Mouse (Mus musculus) intestine, postnatal 0 days (tissue): ENCODE measurements around the gene Rbl2. TPM values are rescaled to one million over a fixed set of nuclear protein-coding genes. Genes with fewer than 3 reads are reported as not detected.

Experiments
- ATAC-seq: fragments of 200-750 bp; cut with Nextera tagmentation; 2 replicates; pipeline ENCODE4 v1.8.0; 2017; ENCODE audit warnings: mild to moderate bottlenecking, moderate TSS enrichment, moderate library complexity
- H3K27ac ChIP-seq: fragments of 300-500 bp; sonication (generic); 2 replicates; pipeline ENCODE4 v1.5.1; 2014; ENCODE audit warnings: mild to moderate bottlenecking, low read depth, low read length, moderate library complexity
- H3K27me3 ChIP-seq: fragments of 300-500 bp; sonication (generic); replicated peaks from 2 replicates; pipeline ENCODE4 v1.6.1; 2014; ENCODE audit warnings: low read length, mixed read lengths; ENCODE audit not compliant: control insufficient read depth, insufficient read depth
- H3K36me3 ChIP-seq: fragments of 300-500 bp; sonication (generic); 2 replicates; pipeline ENCODE4 v1.6.1; 2014; ENCODE audit warnings: mild to moderate bottlenecking, moderate library complexity; ENCODE audit not compliant: control insufficient read depth, insufficient read depth
- H3K4me1 ChIP-seq: fragments of 300-500 bp; sonication (generic); replicated peaks from 2 replicates; pipeline ENCODE4 v1.6.1; 2014; ENCODE audit warnings: antibody characterized with exemption, low read length, mixed read lengths; ENCODE audit not compliant: control insufficient read depth, insufficient read depth
- H3K4me2 ChIP-seq: fragments of 300-500 bp; sonication (generic); replicated peaks from 2 replicates; pipeline ENCODE4 v1.6.1; 2014; ENCODE audit warnings: low read depth, mild to moderate bottlenecking, moderate library complexity
- H3K4me3 ChIP-seq: fragments of 300-500 bp; sonication (generic); 2 replicates; pipeline ENCODE4 v1.5.1; 2014; ENCODE audit warnings: low read depth, low read length
- H3K9ac ChIP-seq: fragments of 300-500 bp; sonication (generic); 2 replicates; pipeline ENCODE4 v1.6.1; 2014; ENCODE audit warnings: mild to moderate bottlenecking, low read depth, low read length
- H3K9me3 ChIP-seq: fragments of 300-500 bp; sonication (generic); 2 replicates; pipeline ENCODE4 v1.6.1; 2016; ENCODE audit warnings: mixed run types; ENCODE audit not compliant: control insufficient read depth
- CTCF ChIP-seq: sonication (generic); IDR thresholded peaks from 2 replicates; pipeline ENCODE4 v1.5.1; 2016; ENCODE audit warnings: low read depth, mild to moderate bottlenecking, control low read depth, antibody characterized with exemption, moderate library complexity
- WGBS: fragments of 180-500 bp; shearing (Covaris S2); extraction: QIAGEN DNeasy Blood & Tissue Kit; methylation state at CpG from one replicate; pipeline ENCODE4 v1.1.7; 2014; 5-methylcytosine and 5-hydroxymethylcytosine counted together
- polyA plus RNA-seq: library from polyadenylated mRNA; unstranded; fragments of >200 nt; fragmentation: Nextera tagmentation; extraction: Ambion mirVana; gene quantifications from 2 replicates; pipeline ENCODE4 v1.2.1, GENCODE M21; 2015

Rbl2 gene
- polyA plus RNA-seq, 1 experiment from 2014 or later: 6.5 TPM

GRCm38 (mm10) chr8:91089601-91090000 is 19.7 kb downstream of the Rbl2 start:
- 82% methylated on average over 2 of the region's 2 CpGs for WGBS
- H3K27me3 ChIP-seq: no peaks in the 10 kb centered on the region
- no peak overlapping the region for H3K4me2 ChIP-seq
- H3K9me3 ChIP-seq: no peaks in the 10 kb centered on the region
- no peak overlapping the region for H3K9ac ChIP-seq
- peaks cover 60% of the 10 kb centered on the region for H3K36me3 ChIP-seq
- TF ChIP-seq CTCF: no peak
- H3K27ac ChIP-seq: no peak overlapping the region
- no peak overlapping the region for H3K4me3 ChIP-seq
- ATAC-seq: no peak
- H3K4me1 ChIP-seq: no peaks in the 10 kb centered on the region

- Histone ChIP-seq H3K4me3 (no peak overlapping the region), H3K9me3 (no peaks in the 10 kb centered on the region), H3K4me1 (no peaks in the 10 kb centered on the region), H3K27me3 (no peaks in the 10 kb centered on the region), H3K27ac (no peak overlapping the region), H3K36me3 (peaks cover 58% of the 10 kb centered on the region), H3K9ac (no peak overlapping the region), H3K4me2 (no peak overlapping the region)
- ATAC-seq: no peak
- 50% methylated on average over 5 of the region's 5 CpGs for WGBS
- no peak for TF ChIP-seq CTCF
Observed at GRCm38 (mm10) chr8:91094135-91094534, 24.3 kb downstream of the Rbl2 start.

GRCm38 (mm10) chr8:91098106-91098505 is 28.2 kb downstream of the Rbl2 start:
- no peaks in the 10 kb centered on the region for H3K9me3 ChIP-seq
- no peaks in the 10 kb centered on the region for H3K4me1 ChIP-seq
- WGBS: 89% methylated on average over 6 of the region's 6 CpGs
- no peak for ATAC-seq
- TF ChIP-seq CTCF: no peak
- peaks cover 50% of the 10 kb centered on the region for H3K36me3 ChIP-seq
- H3K4me2 ChIP-seq: no peak overlapping the region
- no peak overlapping the region for H3K9ac ChIP-seq
- H3K27ac ChIP-seq: no peak overlapping the region
- H3K27me3 ChIP-seq: no peaks in the 10 kb centered on the region
- no peak overlapping the region for H3K4me3 ChIP-seq

- H3K9me3 ChIP-seq: no peaks in the 10 kb centered on the region
- no peak overlapping the region for H3K9ac ChIP-seq
- H3K27me3 ChIP-seq: no peaks in the 10 kb centered on the region
- H3K4me3 ChIP-seq: no peak overlapping the region
- no peak for TF ChIP-seq CTCF
- H3K4me1 ChIP-seq: no peaks in the 10 kb centered on the region
- H3K4me2 ChIP-seq: no peak overlapping the region
- ATAC-seq: no peak
- peaks cover 31% of the 10 kb centered on the region for H3K36me3 ChIP-seq
- H3K27ac ChIP-seq: no peak overlapping the region
- 83% methylated on average over 12 of the region's 12 CpGs for WGBS
Observed at GRCm38 (mm10) chr8:91106271-91106670, 36.4 kb downstream of the Rbl2 start.

GRCm38 (mm10) chr8:91111868-91112477 is 42.1 kb downstream of the Rbl2 start:
- no peak overlapping the region for H3K4me3 ChIP-seq
- 81% methylated on average over 5 of the region's 5 CpGs for WGBS

GRCm38 (mm10) chr8:91114428-91114827 is 44.6 kb downstream of the Rbl2 start:
- no peak for TF ChIP-seq CTCF
- H3K4me1 ChIP-seq: no peaks in the 10 kb centered on the region
- no peak overlapping the region for H3K4me2 ChIP-seq
- no peak overlapping the region for H3K9ac ChIP-seq
- H3K4me3 ChIP-seq: no peak overlapping the region
- no peak overlapping the region for H3K27ac ChIP-seq
- H3K36me3 ChIP-seq: peaks cover 47% of the 10 kb centered on the region
- H3K27me3 ChIP-seq: no peaks in the 10 kb centered on the region
- no peaks in the 10 kb centered on the region for H3K9me3 ChIP-seq
- peak; percentile 92 for ATAC-seq
- 60% methylated on average over 5 of the region's 5 CpGs for WGBS

More at GRCm38 (mm10) chr8:91111868-91112477, 42.1 kb downstream of the Rbl2 start:
- Histone ChIP-seq H3K4me1 (no peaks in the 10 kb centered on the region), H3K4me2 (no peak overlapping the region), H3K36me3 (peaks cover 41% of the 10 kb centered on the region), H3K9ac (no peak overlapping the region), H3K9me3 (no peaks in the 10 kb centered on the region), H3K27me3 (no peaks in the 10 kb centered on the region), H3K27ac (no peak overlapping the region)
- no peak for TF ChIP-seq CTCF
- no peak for ATAC-seq

- no peaks in the 10 kb centered on the region for H3K4me1 ChIP-seq
- peaks cover 49% of the 10 kb centered on the region for H3K36me3 ChIP-seq
- H3K9ac ChIP-seq: no peak overlapping the region
- H3K4me2 ChIP-seq: no peak overlapping the region
- ATAC-seq: peak; percentile 48; the same call in 1 of the 2 replicates
- H3K4me3 ChIP-seq: no peak overlapping the region
- H3K27me3 ChIP-seq: no peaks in the 10 kb centered on the region
- no peak for TF ChIP-seq CTCF
- no peaks in the 10 kb centered on the region for H3K9me3 ChIP-seq
- 52% methylated on average over 11 of the region's 11 CpGs for WGBS
- H3K27ac ChIP-seq: no peak overlapping the region
Observed at GRCm38 (mm10) chr8:91114910-91115309, 45.1 kb downstream of the Rbl2 start.
